In the genomic region with DNA sequence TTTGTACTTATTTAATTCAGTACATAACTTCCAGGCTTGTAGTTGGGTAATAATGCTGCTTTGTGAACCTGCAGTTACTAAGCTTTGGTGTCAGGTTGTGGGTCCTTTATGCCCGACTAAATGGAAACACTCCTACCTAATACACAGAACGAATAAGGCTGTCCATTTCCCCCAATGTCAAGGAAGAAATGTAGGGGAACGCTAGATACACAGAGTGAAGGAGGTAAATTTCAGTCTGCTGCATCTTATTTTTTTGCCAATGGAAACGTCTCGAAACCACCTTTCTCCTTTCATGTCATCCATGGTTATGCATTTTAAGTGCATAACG, we compare ENCODE assay signal across 8 mouse cellular contexts. TPM values are rescaled to one million over a fixed set of nuclear protein-coding genes. Genes with fewer than 3 reads are reported as not detected.
DNase-seq lines count a peak whose midpoint lies in the region; ATAC-seq and TF ChIP-seq lines count a peak whose summit lies in the region.

No protein-coding gene starts in this region.

- H3K27me3 ChIP-seq in heart, embryonic 11.5 days (ENCODE audit: control insufficient read depth, insufficient read depth, low read length) = peaks cover 3% of the 10 kb centered on the region; the same call in 1 of the 2 replicates
- no peaks in the 10 kb centered on the region for H3K27me3 ChIP-seq in G1E (ENCODE audit: insufficient read depth, low read length)
- peaks cover 7% of the 10 kb centered on the region for H3K27me3 ChIP-seq in hindbrain, embryonic 10.5 days (ENCODE audit: insufficient read depth, poor library complexity, severe bottlenecking)
- no peaks in the 10 kb centered on the region for H3K27me3 ChIP-seq in liver, postnatal 0 days (ENCODE audit: insufficient read depth, low read length)

- WGBS in heart, embryonic 11.5 days (ENCODE audit: insufficient replicate concordance) = 81% methylated on average over 6 of the region's 6 CpGs
- 83% methylated on average over 6 of the region's 6 CpGs for WGBS in hindbrain, embryonic 10.5 days
- 74% methylated on average over 6 of the region's 6 CpGs for WGBS in liver, postnatal 0 days (ENCODE audit: insufficient replicate concordance)

- H3K27ac ChIP-seq in heart, embryonic 11.5 days (ENCODE audit: low read depth, low read length) = peak overlapping the region; percentile 50; the same call in 1 of the 2 replicates
- peak overlapping the region; percentile 91 for H3K27ac ChIP-seq in hindbrain, embryonic 10.5 days
- peak overlapping the region; percentile 55; the same call in 1 of the 2 replicates for H3K27ac ChIP-seq in liver, postnatal 0 days (ENCODE audit: low read depth)

- no peak for DNase-seq in heart, postnatal 4 days
- DNase-seq in G1E (ENCODE audit: low spot score) = no peak
- DNase-seq in hindbrain, embryonic 10.5 days (ENCODE audit: low spot score) = no peak
- no peak for DNase-seq in liver, postnatal 0 days
- no peak for DNase-seq in thymus, postnatal 36 days
- DNase-seq in testis, postnatal 14 days (ENCODE audit: low spot score) = no peak
- no peak for DNase-seq in natural killer cell, adult 2 months (ENCODE audit: low spot score in 2 of 2)

- no peaks in the 10 kb centered on the region for H3K36me3 ChIP-seq in heart, embryonic 11.5 days (ENCODE audit: control insufficient read depth, insufficient read depth, low read length)
- H3K36me3 ChIP-seq in G1E (replicated peaks) = peaks cover 5% of the 10 kb centered on the region
- no peaks in the 10 kb centered on the region for H3K36me3 ChIP-seq in hindbrain, embryonic 10.5 days
- H3K36me3 ChIP-seq in liver, postnatal 0 days (replicated peaks; ENCODE audit: insufficient read depth, low read length) = no peaks in the 10 kb centered on the region

- H3K9me3 ChIP-seq in heart, embryonic 11.5 days (replicated peaks; ENCODE audit: control insufficient read depth, low read length) = no peaks in the 10 kb centered on the region
- H3K9me3 ChIP-seq in G1E (replicated peaks) = no peaks in the 10 kb centered on the region
- no peaks in the 10 kb centered on the region for H3K9me3 ChIP-seq in hindbrain, embryonic 10.5 days
- H3K9me3 ChIP-seq in liver, postnatal 0 days (ENCODE audit: low read length) = no peaks in the 10 kb centered on the region

- peaks cover 7% of the 10 kb centered on the region; the same call in 1 of the 2 replicates for H3K4me1 ChIP-seq in heart, embryonic 11.5 days (ENCODE audit: control insufficient read depth, insufficient read depth, low read length)
- H3K4me1 ChIP-seq in G1E (ENCODE audit: insufficient read depth, low read depth, low read length) = peaks cover 19% of the 10 kb centered on the region
- peaks cover 33% of the 10 kb centered on the region for H3K4me1 ChIP-seq in hindbrain, embryonic 10.5 days (replicated peaks)
- peaks cover 15% of the 10 kb centered on the region for H3K4me1 ChIP-seq in liver, postnatal 0 days (ENCODE audit: insufficient read depth)

- TF ChIP-seq CTCF in G1E (IDR thresholded peaks at IDR 0.05; ENCODE audit: low read depth, low read length) = no peak
- TF ChIP-seq CTCF in liver, postnatal 0 days (IDR thresholded peaks at IDR 0.05; ENCODE audit: low read depth) = no peak

- TF ChIP-seq EP300 in liver, postnatal 0 days (IDR thresholded peaks at IDR 0.05; ENCODE audit: low read depth) = no peak

- no peak overlapping the region for H3K9ac ChIP-seq in heart, embryonic 11.5 days (ENCODE audit: low read depth, low read length)
- H3K9ac ChIP-seq in liver, postnatal 0 days (replicated peaks) = no peak overlapping the region

- H3K4me2 ChIP-seq in heart, embryonic 11.5 days = peak overlapping the region; percentile 88
- peak overlapping the region; percentile 85 for H3K4me2 ChIP-seq in liver, postnatal 0 days (ENCODE audit: low read depth, low read length)

- H3K4me3 ChIP-seq in heart, embryonic 11.5 days (ENCODE audit: low read depth, low read length) = peak overlapping the region; percentile 89
- H3K4me3 ChIP-seq in G1E (ENCODE audit: low read depth, low read length) = peak overlapping the region; percentile 96
- H3K4me3 ChIP-seq in hindbrain, embryonic 10.5 days = peak overlapping the region; percentile 91
- peak overlapping the region; percentile 84; the same call in 1 of the 2 replicates for H3K4me3 ChIP-seq in liver, postnatal 0 days (ENCODE audit: low read depth, low read length)

- no peak for ATAC-seq in heart, embryonic 11.5 days (replicated peaks; ENCODE audit: insufficient number of reproducible peaks, low FRiP score, low TSS enrichment)
- no peak for ATAC-seq in G1E (ENCODE audit: extremely low read depth, insufficient number of reproducible peaks, low FRiP score, poor library complexity, severe bottlenecking)
- no peak for ATAC-seq in liver, postnatal 0 days

RNA-seq across cellular contexts. Expression of a gene that starts 0.3 kb away (rescaled TPM):
- 10.2 and 10.4 TPM in 2 replicates for polyA plus RNA-seq in heart, embryonic 11.5 days (2014; fragmentation: Nextera tagmentation; extraction: Ambion mirVana)
- total RNA-seq in heart, postnatal 4 days (2021) = 10 to 100 TPM; 10.1 to 11.6 TPM
- 24.5 and 27.5 TPM in 2 replicates for total RNA-seq in G1E (2014; fragmentation: Nextera tagmentation)
- 24.1 and 26.5 TPM in 2 replicates for total RNA-seq in G1E (2017)
- 15.3 and 16.4 TPM in 2 replicates for polyA plus RNA-seq in G1E (2012)
- 9.5 and 11.2 TPM in 2 replicates for polyA plus RNA-seq in hindbrain, embryonic 10.5 days (2016; fragmentation: Nextera tagmentation; extraction: Ambion mirVana)
- 12.2 and 13.7 TPM in 2 replicates for polyA plus RNA-seq in liver, postnatal 0 days (2015; fragmentation: Nextera tagmentation; extraction: Ambion mirVana)

RNA-seq across cellular contexts. Expression of a gene that starts 11.0 kb away (rescaled TPM):
- polyA plus RNA-seq in heart, embryonic 11.5 days (2014; fragmentation: Nextera tagmentation; extraction: Ambion mirVana) = 45.8 and 48.7 TPM in 2 replicates
- 10 to 100 TPM; 34.6 to 35.0 TPM for total RNA-seq in heart, postnatal 4 days (2021)
- total RNA-seq in G1E (2014; fragmentation: Nextera tagmentation) (67.0 and 83.8 TPM in 2 replicates), G1E (2017) (59.8 and 66.6 TPM in 2 replicates)
- 3.6 and 4.4 TPM in 2 replicates for polyA plus RNA-seq in G1E (2012)
- polyA plus RNA-seq in hindbrain, embryonic 10.5 days (2016; fragmentation: Nextera tagmentation; extraction: Ambion mirVana) = 58.2 and 74.6 TPM in 2 replicates
- polyA plus RNA-seq in liver, postnatal 0 days (2015; fragmentation: Nextera tagmentation; extraction: Ambion mirVana) = 13.4 and 14.1 TPM in 2 replicates

RNA-seq across cellular contexts. Expression of a gene that starts 35.6 kb away (rescaled TPM):
- 3.7 and 4.8 TPM in 2 replicates for polyA plus RNA-seq in heart, embryonic 11.5 days (2014; fragmentation: Nextera tagmentation; extraction: Ambion mirVana)
- total RNA-seq in heart, postnatal 4 days (2021) = 1 to 10 TPM; 6.4 to 7.1 TPM
- total RNA-seq in G1E (2014; fragmentation: Nextera tagmentation) (8.0 and 9.2 TPM in 2 replicates), G1E (2017) (17.5 and 20.4 TPM in 2 replicates)
- 4.6 TPM in 2 replicates for polyA plus RNA-seq in G1E (2012)
- 2.8 and 3.2 TPM in 2 replicates for polyA plus RNA-seq in hindbrain, embryonic 10.5 days (2016; fragmentation: Nextera tagmentation; extraction: Ambion mirVana)
- polyA plus RNA-seq in liver, postnatal 0 days (2015; fragmentation: Nextera tagmentation; extraction: Ambion mirVana) = 3.2 TPM in 2 replicates
